Mouse (Mus musculus) heart, embryonic 11.5 days (tissue): Measurements from ENCODE around the gene Ppp5c. TPM values are rescaled to one million over a fixed set of nuclear protein-coding genes. Genes with fewer than 3 reads are reported as not detected.

Source experiments
- ATAC-seq: fragments of 200-750 bp; cut with Nextera tagmentation; replicated peaks from 2 replicates; pipeline ENCODE4 v1.8.0; 2017; ENCODE audit warnings: moderate library complexity; ENCODE audit not compliant: insufficient number of reproducible peaks, low FRiP score, low TSS enrichment
- H3K27ac ChIP-seq: fragments of 300-500 bp; sonication (generic); 2 replicates; pipeline ENCODE4 v1.5.1; 2014; ENCODE audit warnings: mild to moderate bottlenecking, low read depth, low read length
- H3K27me3 ChIP-seq: fragments of 300-500 bp; sonication (generic); 2 replicates; pipeline ENCODE4 v1.6.1; 2014; ENCODE audit warnings: mild to moderate bottlenecking, low read length, mixed read lengths; ENCODE audit not compliant: control insufficient read depth, insufficient read depth
- H3K36me3 ChIP-seq: fragments of 300-500 bp; sonication (generic); 2 replicates; pipeline ENCODE4 v1.6.1; 2014; ENCODE audit warnings: mild to moderate bottlenecking, low read length, moderate library complexity, mixed read lengths; ENCODE audit not compliant: control insufficient read depth, insufficient read depth
- H3K4me1 ChIP-seq: fragments of 300-500 bp; sonication (generic); 2 replicates; pipeline ENCODE4 v1.6.1; 2014; ENCODE audit warnings: low read length; ENCODE audit not compliant: control insufficient read depth, insufficient read depth
- H3K4me2 ChIP-seq: fragments of 300-500 bp; sonication (generic); 2 replicates; pipeline ENCODE4 v1.6.1; 2014; ENCODE audit warnings: mild to moderate bottlenecking, moderate library complexity
- H3K4me3 ChIP-seq: fragments of 300-500 bp; sonication (generic); 2 replicates; pipeline ENCODE4 v1.5.1; 2014; ENCODE audit warnings: low read depth, low read length
- H3K9ac ChIP-seq: fragments of 300-500 bp; sonication (generic); 2 replicates; pipeline ENCODE4 v1.6.1; 2014; ENCODE audit warnings: mild to moderate bottlenecking, low read depth, low read length, moderate library complexity
- H3K9me3 ChIP-seq: fragments of 300-500 bp; sonication (generic); replicated peaks from 2 replicates; pipeline ENCODE4 v1.6.1; 2016; ENCODE audit warnings: low read length; ENCODE audit not compliant: control insufficient read depth
- WGBS: fragments of 180-500 bp; shearing (Covaris S2); extraction: QIAGEN DNeasy Blood & Tissue Kit; methylation state at CpG from one replicate; pipeline ENCODE4 v1.1.7; 2014; ENCODE audit not compliant: insufficient replicate concordance; 5-methylcytosine and 5-hydroxymethylcytosine counted together
- polyA plus RNA-seq: library from polyadenylated mRNA; unstranded; fragments of >200 nt; fragmentation: Nextera tagmentation; extraction: Ambion mirVana; gene quantifications from 2 replicates; pipeline ENCODE4 v1.2.1, GENCODE M21; 2014

Ppp5c gene
- polyA plus RNA-seq, 1 experiment from 2014 or later, result 87.0 TPM

- peak overlapping the region; percentile 68 for H3K4me3 ChIP-seq
- H3K36me3 ChIP-seq, result peaks cover 13% of the 10 kb centered on the region
- H3K4me1 ChIP-seq, result peaks cover 48% of the 10 kb centered on the region
- peak overlapping the region; percentile 98 for H3K4me2 ChIP-seq
- H3K9ac ChIP-seq, result peak overlapping the region; percentile 80
- H3K27ac ChIP-seq, result peak overlapping the region; percentile 99
- no peaks in the 10 kb centered on the region for H3K9me3 ChIP-seq
- peak; percentile 46 for ATAC-seq
- WGBS, result 25% methylated on average over 14 of the region's 14 CpGs
- H3K27me3 ChIP-seq, result no peaks in the 10 kb centered on the region
These were observed 29.1 kb upstream of the Ppp5c start for GRCm38 (mm10) chr7:17056601-17057523.

GRCm38 (mm10) chr7:17056081-17056581 lies 28.4 kb upstream of the Ppp5c start:
- peaks cover 42% of the 10 kb centered on the region for H3K4me1 ChIP-seq
- no peaks in the 10 kb centered on the region for H3K9me3 ChIP-seq

DNA sequence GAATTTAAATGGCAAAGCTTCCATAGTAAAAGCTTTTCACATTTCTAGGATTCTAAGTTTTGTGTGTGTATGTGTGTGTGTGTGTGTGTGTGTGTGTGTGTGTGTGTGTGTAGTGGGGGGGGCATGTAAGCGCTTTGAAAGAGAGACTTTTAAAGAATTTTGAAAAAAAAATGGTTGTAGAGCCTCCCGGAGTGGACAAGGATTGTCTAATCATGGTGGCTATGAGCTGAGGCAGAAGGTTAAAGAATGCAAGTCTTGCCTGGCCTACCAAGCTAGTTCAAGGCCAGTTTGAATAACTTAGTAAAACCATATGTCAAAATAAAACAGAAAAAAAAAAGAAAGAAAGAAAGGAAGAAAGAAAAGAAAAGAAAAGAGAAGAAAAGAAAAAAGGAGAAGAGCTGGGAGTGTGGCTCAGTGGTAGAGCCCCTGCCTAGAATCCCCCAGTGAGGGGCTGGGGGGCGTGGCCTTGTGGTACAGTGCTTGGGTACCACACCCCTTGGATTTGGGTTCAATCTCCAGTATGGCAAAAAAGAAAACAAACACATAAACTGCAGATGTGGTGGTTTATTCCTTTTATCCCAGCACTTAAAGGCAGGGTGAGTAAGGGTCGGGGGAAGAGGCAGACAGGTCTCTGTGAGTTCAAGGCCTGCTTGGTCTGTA lies 27.7 kb upstream of the Ppp5c start:
- peak overlapping the region; percentile 99 for H3K27ac ChIP-seq
- H3K36me3 ChIP-seq, result peaks cover 13% of the 10 kb centered on the region
- peaks cover 39% of the 10 kb centered on the region for H3K4me1 ChIP-seq
- peak overlapping the region; percentile 68 for H3K4me3 ChIP-seq
- 85% methylated on average over 4 of the region's 4 CpGs for WGBS
- no peaks in the 10 kb centered on the region for H3K27me3 ChIP-seq
- H3K9me3 ChIP-seq, result no peaks in the 10 kb centered on the region
- no peak overlapping the region for H3K9ac ChIP-seq
- peak overlapping the region; percentile 98 for H3K4me2 ChIP-seq
- ATAC-seq, result no peak

More at GRCm38 (mm10) chr7:17056081-17056581, 28.4 kb upstream of the Ppp5c start:
- Histone ChIP-seq H3K27me3 (no peaks in the 10 kb centered on the region), H3K4me2 (peak overlapping the region; percentile 98), H3K27ac (peak overlapping the region; percentile 99), H3K36me3 (peaks cover 13% of the 10 kb centered on the region), H3K4me3 (peak overlapping the region; percentile 68), H3K9ac (peak overlapping the region; percentile 80)
- under 1% methylated on average over 42 of the region's 42 CpGs for WGBS
- ATAC-seq, result peak; percentile 71

GRCm38 (mm10) chr7:17054325-17054989 lies 26.7 kb upstream of the Ppp5c start:
- no peaks in the 10 kb centered on the region for H3K9me3 ChIP-seq
- peaks cover 16% of the 10 kb centered on the region for H3K36me3 ChIP-seq
- H3K4me3 ChIP-seq, result no peak overlapping the region
- H3K4me1 ChIP-seq, result peaks cover 29% of the 10 kb centered on the region
- H3K4me2 ChIP-seq, result no peak overlapping the region
- ATAC-seq, result no peak
- no peak overlapping the region for H3K27ac ChIP-seq
- 87% methylated on average over 15 of the region's 16 CpGs for WGBS
- H3K9ac ChIP-seq, result no peak overlapping the region
- H3K27me3 ChIP-seq, result no peaks in the 10 kb centered on the region

GRCm38 (mm10) chr7:17050933-17051594 lies 23.3 kb upstream of the Ppp5c start:
- ATAC-seq, result no peak
- no peak overlapping the region for H3K9ac ChIP-seq
- no peak overlapping the region for H3K27ac ChIP-seq
- no peaks in the 10 kb centered on the region for H3K27me3 ChIP-seq
- H3K36me3 ChIP-seq, result peaks cover 35% of the 10 kb centered on the region
- H3K4me1 ChIP-seq, result peaks cover 4% of the 10 kb centered on the region; the same call in 1 of the 2 replicates
- 12% methylated on average over 15 of the region's 17 CpGs for WGBS
- no peak overlapping the region for H3K4me3 ChIP-seq
- no peaks in the 10 kb centered on the region for H3K9me3 ChIP-seq
- H3K4me2 ChIP-seq, result no peak overlapping the region

GRCm38 (mm10) chr7:17050491-17050890 lies 22.8 kb upstream of the Ppp5c start:
- ATAC-seq, result no peak
- peaks cover 35% of the 10 kb centered on the region for H3K36me3 ChIP-seq
- H3K27ac ChIP-seq, result no peak overlapping the region
- no peaks in the 10 kb centered on the region for H3K9me3 ChIP-seq
- no peaks in the 10 kb centered on the region for H3K27me3 ChIP-seq
- WGBS, result 43% methylated on average over 11 of the region's 11 CpGs
- H3K9ac ChIP-seq, result no peak overlapping the region
- H3K4me1 ChIP-seq, result peaks cover 4% of the 10 kb centered on the region; the same call in 1 of the 2 replicates
- no peak overlapping the region for H3K4me3 ChIP-seq
- no peak overlapping the region for H3K4me2 ChIP-seq

DNA sequence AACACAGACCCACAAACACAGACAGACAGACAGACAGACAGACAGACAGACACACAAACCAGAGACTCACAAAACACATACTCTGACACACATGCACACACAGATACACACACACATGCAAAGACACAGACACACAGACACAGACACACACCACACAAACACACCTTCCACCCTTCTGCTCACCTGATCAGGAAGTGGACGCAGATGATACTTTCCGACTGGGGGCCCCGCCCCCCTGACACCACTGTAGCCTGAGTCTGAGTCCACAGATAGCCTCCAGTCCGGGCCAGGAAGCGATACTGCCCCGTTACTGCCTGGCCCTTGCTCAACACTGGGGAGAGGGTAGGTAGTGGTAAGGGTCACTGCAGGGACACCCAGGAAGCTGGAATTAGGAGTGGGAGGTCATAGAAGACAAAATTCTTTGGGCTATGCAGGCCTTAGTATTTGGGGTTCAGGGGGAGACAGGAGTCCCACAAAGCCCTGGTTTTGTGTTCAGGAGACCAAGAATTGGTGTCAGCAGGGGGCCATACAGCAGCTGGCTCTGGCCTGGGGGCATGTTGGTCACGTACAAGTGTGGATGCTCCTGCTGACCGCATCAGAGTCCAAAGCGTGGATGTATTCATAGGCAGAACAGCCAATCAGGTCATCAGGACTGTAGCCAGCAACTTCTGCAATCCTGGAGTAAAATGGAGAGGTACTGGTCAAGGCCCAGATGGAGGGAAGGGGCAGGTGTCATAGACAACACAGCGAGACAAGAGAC lies 20.9 kb upstream of the Ppp5c start:
- Histone ChIP-seq H3K27ac (no peak overlapping the region), H3K4me1 (peaks cover 4% of the 10 kb centered on the region; the same call in 1 of the 2 replicates), H3K4me2 (no peak overlapping the region), H3K9me3 (peaks cover 2% of the 10 kb centered on the region; the same call in 1 of the 2 replicates), H3K27me3 (no peaks in the 10 kb centered on the region), H3K4me3 (no peak overlapping the region), H3K36me3 (peaks cover 38% of the 10 kb centered on the region), H3K9ac (no peak overlapping the region)
- 87% methylated on average over 10 of the region's 10 CpGs for WGBS
- ATAC-seq, result no peak
